Comparison of ENCODE assay signal across 9 mouse cellular contexts in the genomic region with DNA sequence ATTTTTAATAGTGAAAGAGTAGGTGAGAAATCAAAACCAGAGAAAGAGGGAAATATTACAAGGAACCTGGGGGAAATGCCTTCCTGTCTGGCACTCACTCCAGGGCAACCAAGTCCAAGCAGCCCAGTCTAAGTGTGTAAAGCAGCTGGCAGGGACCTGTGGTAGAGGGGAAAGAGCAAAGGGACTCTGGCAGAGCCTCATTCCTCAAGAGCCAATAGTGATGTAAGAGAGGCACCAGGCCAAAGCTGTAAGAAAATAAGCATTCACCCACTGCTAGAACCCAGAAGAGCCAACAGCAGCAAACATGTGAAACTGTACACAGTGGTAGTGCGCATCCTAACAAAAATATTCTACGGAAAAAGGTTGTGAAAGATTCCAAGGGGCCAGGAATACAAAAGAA.
DNase-seq lines count a peak whose midpoint lies in the region; ATAC-seq and TF ChIP-seq lines count a peak whose summit lies in the region.
"Had no signal": no experiment of that assay in that cellular context is flagged by ENCODE, and none has a peak within 500 bp of the region (broad histone marks: within the 10 kb centered on the region; RNA-seq: fewer than 3 reads in every experiment).

No protein-coding gene starts in this region.

- H3K27ac ChIP-seq in midbrain, embryonic 14.5 days (replicated peaks; ENCODE audit: low read depth, low read length) = no peak overlapping the region
- H3K27ac ChIP-seq in midbrain, embryonic 10.5 days (replicated peaks) = no peak overlapping the region
- 0 out of 2 replicates have a peak overlapping the region, but pooled peaks have one; percentile 1 for H3K27ac ChIP-seq in heart, embryonic 13.5 days (replicated peaks)
- H3K27ac ChIP-seq in limb, embryonic 14.5 days (replicated peaks; ENCODE audit: low read depth, low read length) = peak overlapping the region; percentile 33; the same call in 1 of the 2 replicates
- H3K27ac ChIP-seq: heart, embryonic 15.5 days had no signal

- no peaks in the 10 kb centered on the region for H3K36me3 ChIP-seq in midbrain, embryonic 14.5 days (ENCODE audit: control insufficient read depth, insufficient read depth, low read length)
- H3K36me3 ChIP-seq in midbrain, embryonic 10.5 days = peaks cover 5% of the 10 kb centered on the region
- no peaks in the 10 kb centered on the region for H3K36me3 ChIP-seq in heart, embryonic 13.5 days
- H3K36me3 ChIP-seq in limb, embryonic 14.5 days (ENCODE audit: control insufficient read depth, insufficient read depth, low read length) = no peaks in the 10 kb centered on the region
- H3K36me3 ChIP-seq: heart, embryonic 15.5 days had no signal

- no peak for TF ChIP-seq POLR2A in limb, embryonic 14.5 days (IDR thresholded peaks at IDR 0.05; ENCODE audit: borderline replicate concordance, extremely low read depth, insufficient read depth, insufficient read length)

- no peaks in the 10 kb centered on the region for H3K4me1 ChIP-seq in midbrain, embryonic 14.5 days (ENCODE audit: control insufficient read depth, insufficient read depth, low read length)
- H3K4me1 ChIP-seq in midbrain, embryonic 10.5 days = peaks cover 6% of the 10 kb centered on the region
- H3K4me1 ChIP-seq in heart, embryonic 13.5 days = peaks cover 28% of the 10 kb centered on the region
- peaks cover 25% of the 10 kb centered on the region for H3K4me1 ChIP-seq in limb, embryonic 14.5 days (ENCODE audit: control insufficient read depth, insufficient read depth, low read length)

- no peaks in the 10 kb centered on the region for H3K27me3 ChIP-seq in midbrain, embryonic 14.5 days (ENCODE audit: control insufficient read depth, insufficient read depth, low read length)
- no peaks in the 10 kb centered on the region for H3K27me3 ChIP-seq in midbrain, embryonic 10.5 days (ENCODE audit: low read depth, poor library complexity, severe bottlenecking)
- no peaks in the 10 kb centered on the region for H3K27me3 ChIP-seq in heart, embryonic 13.5 days (replicated peaks)
- H3K27me3 ChIP-seq in limb, embryonic 14.5 days (ENCODE audit: control insufficient read depth, insufficient read depth, low read length) = no peaks in the 10 kb centered on the region
- H3K27me3 ChIP-seq: heart, embryonic 15.5 days had no signal

- peak; percentile 28 for DNase-seq in adrenal gland, adult 2 months
- DNase-seq in adrenal gland, postnatal 4 days (ENCODE audit: low spot score in 2 of 2) = no peak
- peak; percentile 43 for DNase-seq in midbrain, embryonic 14.5 days
- no peak for DNase-seq in midbrain, embryonic 10.5 days (ENCODE audit: low spot score)
- DNase-seq in limb, embryonic 14.5 days (ENCODE audit: low spot score) = peak; percentile 65
- no peak for DNase-seq in urinary bladder, postnatal 25 days (ENCODE audit: low spot score)
- DNase-seq in thymus, postnatal 0 days (ENCODE audit: low spot score) = no peak

- H3K4me3 ChIP-seq in midbrain, embryonic 14.5 days (replicated peaks; ENCODE audit: low read depth, low read length) = no peak overlapping the region
- H3K4me3 ChIP-seq in midbrain, embryonic 10.5 days = no peak overlapping the region
- no peak overlapping the region for H3K4me3 ChIP-seq in heart, embryonic 13.5 days
- H3K4me3 ChIP-seq in limb, embryonic 14.5 days (replicated peaks; ENCODE audit: low read length) = no peak overlapping the region
- H3K4me3 ChIP-seq: heart, embryonic 15.5 days had no signal

- H3K4me2 ChIP-seq in midbrain, embryonic 14.5 days (ENCODE audit: low read length) = no peak overlapping the region
- no peak overlapping the region for H3K4me2 ChIP-seq in heart, embryonic 13.5 days
- no peak overlapping the region for H3K4me2 ChIP-seq in limb, embryonic 14.5 days (replicated peaks; ENCODE audit: low read depth, low read length, severe bottlenecking)
- H3K4me2 ChIP-seq: heart, embryonic 15.5 days had no signal

- H3K9ac ChIP-seq in midbrain, embryonic 14.5 days (replicated peaks; ENCODE audit: low read length) = no peak overlapping the region
- no peak overlapping the region for H3K9ac ChIP-seq in heart, embryonic 13.5 days
- H3K9ac ChIP-seq in limb, embryonic 14.5 days (ENCODE audit: low read depth, low read length, severe bottlenecking) = no peak overlapping the region
- H3K9ac ChIP-seq: heart, embryonic 15.5 days had no signal

- H3K9me3 ChIP-seq in midbrain, embryonic 14.5 days (ENCODE audit: control insufficient read depth, low read length) = no peaks in the 10 kb centered on the region
- no peaks in the 10 kb centered on the region for H3K9me3 ChIP-seq in midbrain, embryonic 10.5 days (replicated peaks)
- H3K9me3 ChIP-seq in heart, embryonic 13.5 days = no peaks in the 10 kb centered on the region
- no peaks in the 10 kb centered on the region for H3K9me3 ChIP-seq in limb, embryonic 14.5 days (ENCODE audit: control insufficient read depth, low read length)
- H3K9me3 ChIP-seq: heart, embryonic 15.5 days had no signal

- ATAC-seq in midbrain, embryonic 14.5 days (ENCODE audit: low FRiP score, low TSS enrichment) = no peak
- ATAC-seq in heart, embryonic 13.5 days (ENCODE audit: extremely low read depth, insufficient number of reproducible peaks, low FRiP score, low TSS enrichment) = no peak
- ATAC-seq in limb, embryonic 14.5 days (ENCODE audit: low FRiP score, low read depth) = 0 out of 2 replicates have a peak, but pooled peaks have one; percentile 41

- WGBS in midbrain, embryonic 14.5 days = 91% methylated on average over 2 of the region's 2 CpGs
- 90% methylated on average over 2 of the region's 2 CpGs for WGBS in midbrain, embryonic 10.5 days
- WGBS in heart, embryonic 13.5 days = 81% methylated on average over 2 of the region's 2 CpGs
- WGBS in limb, embryonic 14.5 days = 79% methylated on average over 2 of the region's 2 CpGs

Comparison
In these comparisons a context has a peak if more than half of its experiments do, and no peak if none do; other contexts are left out.
1. DNase-seq: peak in adrenal gland, adult 2 months (single experiment), midbrain, embryonic 14.5 days (single experiment) and limb, embryonic 14.5 days (single experiment); none in adrenal gland, postnatal 4 days (0 of 2), midbrain, embryonic 10.5 days (single experiment), urinary bladder, postnatal 25 days (single experiment) and thymus, postnatal 0 days (single experiment).
2. H3K27ac ChIP-seq: peak in heart, embryonic 13.5 days (single experiment) and limb, embryonic 14.5 days (single experiment); none in midbrain, embryonic 14.5 days (single experiment) and midbrain, embryonic 10.5 days (single experiment).